Mouse (Mus musculus) erythroid progenitor cell, adult 5-6 weeks (primary cell): Measurements from ENCODE around the gene Capns1. TPM values are rescaled to one million over a fixed set of nuclear protein-coding genes. Genes with fewer than 3 reads are reported as not detected.
"Not testable (repeated sequence)": the region's sequence is repeated elsewhere in the genome, so short reads cannot be mapped to it uniquely, and the experiment has no call there.

ENCODE experiments used
- ATAC-seq: replicated peaks from 2 replicates; pipeline ENCODE4 v1.8.0; 2016; ENCODE audit warnings: moderate number of reproducible peaks, mild to moderate bottlenecking, moderate TSS enrichment, inconsistent platforms; ENCODE audit not compliant: poor library complexity, low FRiP score, severe bottlenecking
- total RNA-seq, 2 experiments: library from RNA; stranded (forward) in 1 of 2; stranded (reverse) in 1 of 2; fragments of 150-400 nt in 1 of 2; fragments of 186-747, 209-891 nt in 1 of 2; gene quantifications; 2 replicates each; pipeline versions ENCODE4 v1.2.3 to v1.2.4; 2015 to 2017; ENCODE audit warnings: low replicate concordance in 2 of 2

Capns1 gene
- total RNA-seq, 2 experiments from 2014 or later: 66.3 to 161 TPM

DNA sequence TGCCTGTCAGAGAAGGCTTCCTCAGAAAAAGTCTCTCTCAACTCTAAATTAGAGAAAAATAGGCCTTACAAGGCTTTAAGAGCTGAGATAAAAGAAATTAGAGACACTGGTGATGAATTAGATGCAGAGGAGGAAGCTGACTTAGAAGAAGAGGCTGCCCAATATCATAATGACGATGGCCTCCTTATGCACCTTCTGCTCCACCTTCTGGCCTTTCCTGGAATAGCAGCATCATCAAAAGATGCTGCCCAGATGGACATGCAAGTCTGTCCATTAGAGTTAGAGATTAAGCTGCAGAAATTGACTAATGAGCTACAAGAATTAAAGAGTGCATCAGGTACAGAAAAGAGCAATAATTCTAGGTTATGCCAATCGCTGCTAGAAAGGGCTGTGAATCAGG is 6.8 kb upstream of the Capns1 start:
- ATAC-seq: peak; percentile 80

DNA sequence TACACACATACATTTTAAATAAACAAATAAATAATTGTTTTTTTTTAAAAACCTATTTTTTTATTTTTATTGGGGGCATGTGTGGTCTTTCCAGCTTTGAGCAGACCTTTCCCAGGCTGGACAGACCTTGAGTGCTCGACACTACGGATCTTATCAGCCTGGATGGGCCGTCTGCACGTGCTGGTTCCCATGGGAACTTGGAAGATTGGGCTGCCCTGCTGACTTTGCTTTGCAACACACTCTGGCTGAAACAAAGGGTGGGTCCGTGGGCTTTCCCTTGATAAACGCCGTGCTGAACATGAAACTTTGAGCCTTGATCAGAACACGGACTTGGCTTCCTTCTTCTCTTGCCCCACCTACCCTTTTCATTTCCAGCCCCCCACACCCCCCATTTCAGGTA is 5.8 kb upstream of the Capns1 start:
- no peak; the same call in 1 of the 2 replicates for ATAC-seq

DNA sequence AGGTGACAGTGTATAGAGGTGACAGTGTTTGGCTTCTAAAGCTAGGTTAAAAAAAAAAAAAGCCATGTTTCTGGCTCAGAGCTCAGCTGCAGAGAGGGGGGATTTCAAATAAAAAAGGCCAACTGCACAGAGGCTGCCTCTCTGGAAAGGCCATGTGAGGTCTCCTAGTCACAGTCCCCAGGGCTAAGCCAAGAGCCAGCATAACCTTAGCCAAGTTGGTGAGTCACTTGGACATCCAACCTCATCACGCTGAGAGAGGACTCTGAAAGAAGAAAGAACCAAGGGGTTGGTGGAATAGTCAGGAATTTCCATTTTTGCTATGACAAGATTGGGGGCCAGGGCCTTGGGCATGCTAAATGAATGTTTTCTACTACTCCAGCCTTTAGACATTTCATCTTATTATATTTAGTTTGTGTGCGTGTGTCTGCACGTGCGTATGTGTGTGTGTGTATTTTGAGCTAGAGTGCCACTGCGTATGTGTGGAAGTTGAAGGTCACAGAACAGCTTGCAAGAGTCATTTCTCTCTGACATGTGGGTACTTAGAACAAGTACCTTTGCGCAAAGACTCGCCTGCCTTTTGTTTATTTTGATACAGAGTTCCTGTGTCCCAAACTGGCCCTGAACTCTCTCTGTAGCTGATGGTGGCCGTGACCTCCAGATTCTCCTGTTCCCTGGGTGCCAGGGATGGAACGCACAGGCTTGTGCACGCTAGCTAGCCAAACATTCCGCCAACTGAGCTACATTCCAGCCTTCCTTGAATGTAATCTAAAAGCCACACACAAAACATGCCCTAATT is 4.5 kb upstream of the Capns1 start:
- ATAC-seq: no peak

GRCm38 (mm10) chr7:30200661-30201060 is 2.0 kb upstream of the Capns1 start:
- not testable (repeated sequence) for ATAC-seq

DNA sequence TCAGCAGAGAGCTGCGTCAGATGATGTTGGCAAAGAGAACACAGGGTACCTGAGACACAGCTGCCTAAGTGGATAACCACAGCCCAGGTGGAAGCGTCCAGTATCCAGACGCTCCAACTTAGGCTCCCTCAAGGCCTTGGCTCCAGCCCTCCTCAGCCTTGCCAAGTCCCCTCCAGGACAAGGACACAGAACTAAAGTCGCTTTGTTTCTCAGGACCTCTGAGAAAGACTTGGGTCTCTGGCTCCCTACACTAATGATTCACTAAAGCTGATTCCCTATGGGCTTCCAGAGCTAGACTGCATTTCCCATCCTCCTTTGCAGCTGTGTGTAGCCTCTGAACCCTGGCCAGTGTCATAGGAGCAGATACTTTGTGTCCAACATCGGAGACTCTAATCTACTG is 1.6 kb upstream of the Capns1 start:
- no peak for ATAC-seq

DNA sequence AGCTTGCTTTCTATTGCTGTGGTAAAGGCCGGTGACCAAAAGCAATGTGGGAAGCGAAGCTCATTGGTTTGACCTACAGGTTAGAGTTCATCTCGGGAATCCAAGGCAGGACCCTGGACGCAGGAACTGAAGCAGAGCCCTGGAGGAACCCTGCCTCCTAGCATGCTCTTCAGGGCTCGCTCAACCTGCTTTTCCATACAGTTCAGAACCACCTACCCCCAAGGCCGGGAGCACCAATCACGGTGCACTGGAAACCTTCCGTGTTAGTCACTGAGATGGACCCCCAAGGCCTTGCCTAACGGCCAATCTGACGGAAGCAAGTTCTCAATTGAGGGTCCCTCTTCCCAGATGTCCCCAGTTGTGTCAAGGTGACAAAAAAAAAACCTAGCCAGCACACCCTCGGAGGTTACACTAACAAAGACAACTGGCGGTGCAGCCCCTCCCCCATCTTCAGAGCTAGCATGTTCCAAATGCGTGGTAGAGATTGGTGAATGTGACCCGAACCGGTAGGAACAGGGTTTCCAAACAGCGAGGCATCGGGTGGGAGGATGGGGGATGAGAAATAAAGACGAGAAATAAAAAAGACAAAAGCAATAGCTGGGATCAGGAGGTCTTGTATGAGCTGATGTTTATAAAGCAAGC is 1.0 kb upstream of the Capns1 start:
- ATAC-seq: no peak

DNA sequence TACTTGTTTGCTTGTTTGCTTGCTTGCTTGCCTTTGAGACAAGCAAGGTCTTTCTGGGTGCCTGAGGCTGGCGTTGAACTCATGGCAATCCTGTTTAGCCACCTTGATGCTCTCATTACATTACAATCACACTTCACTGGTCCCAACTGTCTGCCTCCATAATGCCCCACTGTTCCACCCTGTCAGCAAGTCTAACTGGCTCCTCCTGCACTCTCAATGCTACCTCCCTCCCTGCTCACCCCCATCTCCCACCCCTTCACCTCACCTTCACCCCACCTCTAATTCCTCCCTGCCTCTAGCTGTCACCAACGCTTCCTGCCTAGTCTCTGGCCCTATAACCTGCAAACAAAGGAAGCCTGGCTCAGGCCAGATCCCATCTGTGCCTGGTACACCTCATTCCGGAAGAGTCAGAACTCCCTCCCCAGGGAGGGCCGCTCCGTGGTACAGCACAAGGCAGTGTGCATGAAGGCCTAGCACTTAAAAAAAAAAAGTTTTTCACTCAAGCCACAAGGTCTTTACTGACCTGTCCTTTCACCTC is 950 bp downstream of the Capns1 start:
- ATAC-seq: no peak

GRCm38 (mm10) chr7:30196171-30196570 is 2.4 kb downstream of the Capns1 start:
- ATAC-seq: no peak

DNA sequence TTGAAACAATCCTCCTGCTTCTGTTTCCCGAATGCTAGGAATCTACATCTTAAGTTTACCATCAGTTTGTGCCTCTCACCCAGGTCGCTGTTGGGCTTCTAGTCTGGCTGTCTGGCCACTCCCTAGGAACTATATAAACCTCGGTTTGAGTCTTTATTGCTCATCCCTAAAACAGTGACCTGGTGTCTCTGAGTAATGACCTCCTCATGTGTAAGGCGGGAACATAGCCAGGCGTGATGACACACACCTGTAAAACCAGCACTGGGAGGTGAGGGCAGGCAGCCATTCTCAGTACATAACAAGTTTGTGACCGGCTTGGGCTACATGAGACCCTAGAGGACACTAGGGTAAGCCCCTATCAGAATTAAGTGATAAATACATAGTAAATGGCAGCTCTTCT is 3.1 kb downstream of the Capns1 start:
- no peak for ATAC-seq

- ATAC-seq: peak; percentile 88
Measured at GRCm38 (mm10) chr7:30194884-30195283, 3.7 kb downstream of the Capns1 start.

- peak; percentile 43 for ATAC-seq
Measured at GRCm38 (mm10) chr7:30194101-30194831, 4.3 kb downstream of the Capns1 start.

- ATAC-seq: peak; percentile 84
Measured at GRCm38 (mm10) chr7:30193581-30194100, 5.0 kb downstream of the Capns1 start.

DNA sequence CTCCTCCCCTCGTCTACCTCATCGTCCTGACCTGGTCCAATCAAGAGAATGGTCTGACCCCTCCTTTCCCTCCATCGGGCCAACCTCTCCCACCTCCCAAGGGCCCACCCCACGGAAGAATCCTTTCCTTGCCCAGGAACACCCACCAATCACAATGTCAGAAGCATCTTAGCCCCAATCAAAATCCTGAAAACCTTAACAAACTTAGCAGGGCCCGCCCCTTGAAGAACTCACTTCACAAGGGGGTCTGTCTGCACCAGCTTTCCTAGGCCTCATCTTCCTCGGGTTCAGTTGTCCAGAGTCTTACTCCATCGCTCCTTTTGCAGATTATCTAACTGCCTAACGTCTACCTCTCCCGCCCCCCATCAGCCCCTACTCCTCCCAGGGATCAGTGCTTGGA is 5.6 kb downstream of the Capns1 start:
- no peak for ATAC-seq

GRCm38 (mm10) chr7:30192088-30192487 is 6.5 kb downstream of the Capns1 start:
- ATAC-seq: no peak

DNA sequence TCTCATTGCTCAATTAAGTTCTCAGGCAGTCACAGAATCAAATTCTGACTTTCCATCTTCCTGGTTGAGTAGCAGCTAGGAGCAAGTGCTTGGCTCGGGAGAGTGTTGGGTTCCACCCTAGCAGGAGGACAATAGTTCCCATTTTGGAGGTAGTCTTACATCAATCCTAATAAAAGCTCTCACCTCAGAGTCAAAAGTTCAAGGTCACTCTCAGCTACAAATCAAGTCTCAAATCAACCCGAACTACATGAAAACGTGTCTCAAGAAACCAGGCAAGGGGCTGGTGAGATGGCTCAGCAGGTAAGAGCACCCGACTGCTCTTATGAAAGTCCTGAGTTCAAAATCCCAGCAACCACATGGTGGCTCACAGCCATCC is 9.5 kb downstream of the Capns1 start:
- no peak for ATAC-seq

GRCm38 (mm10) chr7:30188344-30189115 is 10.1 kb downstream of the Capns1 start:
- no peak for ATAC-seq

DNA sequence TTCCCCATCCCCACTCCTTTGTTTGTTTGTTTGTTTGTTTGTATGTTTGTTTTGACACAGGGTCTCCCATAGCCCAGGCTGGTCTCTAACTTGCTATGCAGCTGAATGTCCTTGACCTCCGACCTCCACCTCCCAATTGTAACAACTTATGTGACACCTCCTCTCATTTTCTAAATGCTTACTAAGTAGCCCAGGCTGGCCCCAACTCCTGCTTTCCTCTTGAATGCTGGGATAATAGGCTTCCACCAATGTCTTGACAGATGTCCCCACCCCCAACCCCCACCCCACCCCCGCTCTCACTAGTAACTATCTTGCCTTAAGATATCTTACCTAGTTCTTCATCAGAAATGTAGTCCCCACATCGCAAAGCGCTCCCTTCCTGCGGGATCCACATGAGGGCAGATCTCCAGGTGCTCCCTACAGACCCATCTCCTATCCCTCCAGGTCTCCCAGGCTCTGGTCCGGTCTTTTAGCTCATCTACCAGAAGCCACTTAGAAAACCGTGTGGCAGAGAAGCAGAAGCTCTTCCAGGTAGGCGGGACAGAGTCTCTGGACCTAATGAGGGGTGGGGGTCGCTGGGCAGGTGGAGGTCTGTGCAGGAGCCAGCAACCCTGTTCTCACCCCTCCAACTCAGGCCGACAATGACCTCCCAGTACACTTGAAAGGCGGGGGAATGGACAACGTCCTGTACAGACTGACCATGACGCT is 13.8 kb downstream of the Capns1 start:
- no peak for ATAC-seq

- peak; percentile 86 for ATAC-seq
Measured at GRCm38 (mm10) chr7:30183879-30184289, 14.7 kb downstream of the Capns1 start, which contains the start of gene Cox7a1. Gene Cox7a1 (plus strand): TSS chr7:30184144.

GRCm38 (mm10) chr7:30183189-30183588 is 15.4 kb downstream of the Capns1 start:
- not testable (repeated sequence) for ATAC-seq
